Mouse (Mus musculus) 416B (cell line): ENCODE measurements around the gene Sppl2a.
A peak's percentile ranks its signal among the peaks of the same experiment; 100 is the strongest.
"Not testable (repeated sequence)": the region's sequence is repeated elsewhere in the genome, so short reads cannot be mapped to it uniquely, and the experiment has no call there.

Source experiments
- DNase-seq: peaks from one replicate; pipeline ENCODE4 v3.0.0; 2011; ENCODE audit warnings: low read depth

Sppl2a gene

GRCm38 (mm10) chr2:126932897-126933641, at the start of gene Sppl2a:
TSS of gene Sppl2a (minus strand) at chr2:126933235.
- DNase-seq: peak; percentile 88

- peak; percentile 18 for DNase-seq
These were observed 44.4 kb upstream of the Sppl2a start for GRCm38 (mm10) chr2:126977428-126977827.

GRCm38 (mm10) chr2:126961696-126962095, 28.7 kb upstream of the Sppl2a start:
- no peak for DNase-seq

- DNase-seq: no peak
These were observed 22.6 kb upstream of the Sppl2a start for GRCm38 (mm10) chr2:126955671-126956070.

- no peak for DNase-seq
These were observed 18.1 kb upstream of the Sppl2a start for GRCm38 (mm10) chr2:126951085-126951484.

GRCm38 (mm10) chr2:126950453-126950852, 17.4 kb upstream of the Sppl2a start:
- no peak for DNase-seq

- no peak for DNase-seq
These were observed 16.8 kb upstream of the Sppl2a start for GRCm38 (mm10) chr2:126949856-126950255.

- DNase-seq: not testable (repeated sequence)
These were observed 16.3 kb upstream of the Sppl2a start for GRCm38 (mm10) chr2:126949297-126949696.

GRCm38 (mm10) chr2:126948231-126948630, 15.2 kb upstream of the Sppl2a start:
- no peak for DNase-seq

GRCm38 (mm10) chr2:126947646-126948045, 14.6 kb upstream of the Sppl2a start:
- DNase-seq: no peak

- DNase-seq: no peak
These were observed 10.2 kb upstream of the Sppl2a start for GRCm38 (mm10) chr2:126943211-126943610.

GRCm38 (mm10) chr2:126940314-126940866, 7.4 kb upstream of the Sppl2a start:
- no peak for DNase-seq

GRCm38 (mm10) chr2:126938069-126938468, 5.0 kb upstream of the Sppl2a start:
- DNase-seq: no peak

GRCm38 (mm10) chr2:126933921-126934320, 886 bp upstream of the Sppl2a start:
- peak; percentile 23 for DNase-seq

GRCm38 (mm10) chr2:126932261-126932896, 656 bp downstream of the Sppl2a start:
- DNase-seq: no peak

GRCm38 (mm10) chr2:126931784-126932183, 1.3 kb downstream of the Sppl2a start:
- DNase-seq: peak; percentile 24

- no peak for DNase-seq
These were observed 4.4 kb downstream of the Sppl2a start for GRCm38 (mm10) chr2:126928681-126929080.

- DNase-seq: peak; percentile 58
These were observed 12.5 kb downstream of the Sppl2a start for GRCm38 (mm10) chr2:126920358-126921060.

- DNase-seq: no peak
These were observed 16.8 kb downstream of the Sppl2a start for GRCm38 (mm10) chr2:126916236-126916635.

GRCm38 (mm10) chr2:126914096-126914495, 18.9 kb downstream of the Sppl2a start:
- DNase-seq: no peak

- peak; percentile 37 for DNase-seq
These were observed 28.9 kb downstream of the Sppl2a start for GRCm38 (mm10) chr2:126904162-126904561.

GRCm38 (mm10) chr2:126897511-126897910, 35.5 kb downstream of the Sppl2a start:
- DNase-seq: no peak

- DNase-seq: no peak
These were observed 36.1 kb downstream of the Sppl2a start for GRCm38 (mm10) chr2:126896941-126897340.
